ENCODE assay signal across 20 mouse cellular contexts in genomic region chr6:52934021-52934420, GRCm38 (mm10).
DNase-seq lines count a peak whose midpoint lies in the region; ATAC-seq and TF ChIP-seq lines count a peak whose summit lies in the region.
"Had no signal": no experiment of that assay in that cellular context is flagged by ENCODE, and none has a peak within 500 bp of the region (broad histone marks: within the 10 kb centered on the region; RNA-seq: fewer than 3 reads in every experiment).

No protein-coding gene starts in this region.

- H3K4me2 ChIP-seq in heart, postnatal 0 days (ENCODE audit: low read depth, low read length): no peak overlapping the region
- no peak overlapping the region for H3K4me2 ChIP-seq in limb, embryonic 15.5 days
- H3K4me2 ChIP-seq: embryonic facial prominence, embryonic 12.5 days; heart, embryonic 11.5 days; liver, embryonic 12.5 days had no signal

- 74% methylated on average over 6 of the region's 6 CpGs for WGBS in heart, postnatal 0 days
- 78% methylated on average over 6 of the region's 6 CpGs for WGBS in limb, embryonic 15.5 days

- intact Hi-C loops in left cerebral cortex, adult 2 months (cut with DNase I): no loop called here

- no peak overlapping the region for H3K9ac ChIP-seq in heart, postnatal 0 days (replicated peaks; ENCODE audit: low read depth, low read length)
- no peak overlapping the region for H3K9ac ChIP-seq in limb, embryonic 15.5 days
- H3K9ac ChIP-seq: embryonic facial prominence, embryonic 12.5 days; liver, embryonic 12.5 days had no signal

- peak; percentile 37 for TF ChIP-seq CTCF in heart, postnatal 0 days (IDR thresholded peaks at IDR 0.05; ENCODE audit: low read depth)
- peak; percentile 29 for TF ChIP-seq CTCF in left cerebral cortex, adult 2 months (IDR thresholded peaks at IDR 0.05)
- TF ChIP-seq CTCF in brain, embryonic 14.5 days (IDR thresholded peaks at IDR 0.05; ENCODE audit: borderline replicate concordance, extremely low read depth, insufficient read depth, insufficient read length): peak; percentile 18; the same call in 1 of the 2 replicates

- no peaks in the 10 kb centered on the region for H3K9me3 ChIP-seq in heart, postnatal 0 days (replicated peaks; ENCODE audit: control insufficient read depth, low read length)
- no peaks in the 10 kb centered on the region for H3K9me3 ChIP-seq in limb, embryonic 15.5 days
- H3K9me3 ChIP-seq: embryonic facial prominence, embryonic 12.5 days; liver, embryonic 12.5 days; megakaryocyte, embryonic 14.5 days had no signal

- no peak for ATAC-seq in heart, postnatal 0 days (ENCODE audit: insufficient read depth, low read depth)
- no peak for ATAC-seq in limb, embryonic 15.5 days (ENCODE audit: insufficient number of reproducible peaks, low FRiP score, low TSS enrichment, low read depth)
- ATAC-seq in granulocyte monocyte progenitor cell, adult 5-6 weeks (replicated peaks; ENCODE audit: poor library complexity, severe bottlenecking): no peak
- ATAC-seq: liver, embryonic 12.5 days had no signal

- no peak for TF ChIP-seq EP300 in heart, postnatal 0 days (IDR thresholded peaks at IDR 0.05; ENCODE audit: low read depth)

- H3K27me3 ChIP-seq in heart, postnatal 0 days (ENCODE audit: control insufficient read depth, insufficient read depth, low read length): no peaks in the 10 kb centered on the region
- H3K27me3 ChIP-seq in limb, embryonic 15.5 days: no peaks in the 10 kb centered on the region
- H3K27me3 ChIP-seq: embryonic facial prominence, embryonic 12.5 days; liver, embryonic 12.5 days had no signal

- no peak overlapping the region for H3K4me3 ChIP-seq in heart, postnatal 0 days (ENCODE audit: low read depth, low read length)
- H3K4me3 ChIP-seq in left cerebral cortex, adult 2 months: no peak overlapping the region
- H3K4me3 ChIP-seq in limb, embryonic 15.5 days: no peak overlapping the region
- H3K4me3 ChIP-seq: embryonic facial prominence, embryonic 12.5 days; liver, embryonic 12.5 days; megakaryocyte, embryonic 14.5 days had no signal

- DNase-seq in heart, postnatal 0 days (ENCODE audit: low spot score): no peak
- no peak for DNase-seq in heart, postnatal 4 days
- no peak for DNase-seq in left cerebral cortex, adult 2 months (ENCODE audit: extremely low spot score in 1 of 2, low spot score in 2 of 2)
- no peak for DNase-seq in left cerebral cortex, adult 9 months (ENCODE audit: low spot score in 2 of 2)
- no peak for DNase-seq in brain, embryonic 14.5 days (ENCODE audit: low read depth)
- DNase-seq: adrenal gland, postnatal 10 days; B cell, adult 2 months; cerebellum, adult 18-20 months; gastrocnemius, postnatal 36 days; heart, postnatal 36 days; kidney, adult 2 months; kidney, postnatal 36 days; lung, postnatal 10 days; right cerebral cortex, postnatal 25 days had no signal

- TF ChIP-seq POLR2A in brain, embryonic 14.5 days (IDR thresholded peaks at IDR 0.05; ENCODE audit: borderline replicate concordance, extremely low read depth, insufficient read depth, insufficient read length, poor library complexity, severe bottlenecking): no peak

- H3K27ac ChIP-seq in heart, postnatal 0 days (ENCODE audit: low read depth): no peak overlapping the region
- H3K27ac ChIP-seq in left cerebral cortex, adult 2 months: peak overlapping the region; percentile 3; the same call in 1 of the 2 replicates
- peak overlapping the region; percentile 33; the same call in 1 of the 2 replicates for H3K27ac ChIP-seq in limb, embryonic 15.5 days
- H3K27ac ChIP-seq: liver, embryonic 12.5 days had no signal

- no peaks in the 10 kb centered on the region for H3K4me1 ChIP-seq in heart, postnatal 0 days (ENCODE audit: control insufficient read depth, insufficient read depth)
- H3K4me1 ChIP-seq in limb, embryonic 15.5 days: peaks cover 19% of the 10 kb centered on the region
- H3K4me1 ChIP-seq: liver, embryonic 12.5 days; megakaryocyte, embryonic 14.5 days had no signal

- H3K36me3 ChIP-seq in heart, postnatal 0 days (replicated peaks; ENCODE audit: control insufficient read depth, insufficient read depth, low read length): no peaks in the 10 kb centered on the region
- H3K36me3 ChIP-seq in limb, embryonic 15.5 days: no peaks in the 10 kb centered on the region
- H3K36me3 ChIP-seq: embryonic facial prominence, embryonic 12.5 days; liver, embryonic 12.5 days had no signal
